Mouse (Mus musculus) cerebellum, adult 11-12 months (tissue): ENCODE data around the gene Clp1.
"Not testable (repeated sequence)": the region's sequence is repeated elsewhere in the genome, so short reads cannot be mapped to it uniquely, and the experiment has no call there.

ENCODE experiments used
- DNase-seq: peaks from one replicate; pipeline ENCODE4 v3.0.0; 2022

Clp1 gene

GRCm38 (mm10) chr2:84738271-84738911 lies 11.2 kb upstream of the Clp1 start:
- peak; percentile 39 for DNase-seq

- peak; percentile 49 for DNase-seq
These were observed 10.3 kb upstream of the Clp1 start for GRCm38 (mm10) chr2:84737451-84737925.

GRCm38 (mm10) chr2:84736312-84737161 lies 9.4 kb upstream of the Clp1 start:
- peak; percentile 61 for DNase-seq

GRCm38 (mm10) chr2:84735346-84735920 lies 8.3 kb upstream of the Clp1 start:
- DNase-seq, result no peak

- peak; percentile 45 for DNase-seq
These were observed 7.8 kb upstream of the Clp1 start for GRCm38 (mm10) chr2:84734919-84735318.

- peak; percentile 67 for DNase-seq
These were observed 7.3 kb upstream of the Clp1 start for GRCm38 (mm10) chr2:84734351-84734864.

- DNase-seq, result peak; percentile 89
These were observed 6.6 kb upstream of the Clp1 start, which contains the start of gene Ypel4 for GRCm38 (mm10) chr2:84733579-84734300. Gene Ypel4, plus strand, starts transcription at chr2:84734058.

GRCm38 (mm10) chr2:84732394-84732793 lies 5.2 kb upstream of the Clp1 start:
- no peak for DNase-seq

GRCm38 (mm10) chr2:84731206-84731605 lies 4.1 kb upstream of the Clp1 start:
- DNase-seq, result no peak

GRCm38 (mm10) chr2:84728191-84728590 lies 1.0 kb upstream of the Clp1 start:
- DNase-seq, result not testable (repeated sequence)

GRCm38 (mm10) chr2:84726716-84727115 lies 434 bp downstream of the Clp1 start:
- DNase-seq, result no peak

GRCm38 (mm10) chr2:84725770-84726169 lies 1.4 kb downstream of the Clp1 start:
- DNase-seq, result no peak

- DNase-seq, result no peak
These were observed 3.3 kb downstream of the Clp1 start for GRCm38 (mm10) chr2:84723856-84724255.

- no peak for DNase-seq
These were observed 6.0 kb downstream of the Clp1 start for GRCm38 (mm10) chr2:84721182-84721581.

GRCm38 (mm10) chr2:84720718-84721117 lies 6.4 kb downstream of the Clp1 start:
- DNase-seq, result no peak

- DNase-seq, result no peak
These were observed 9.8 kb downstream of the Clp1 start for GRCm38 (mm10) chr2:84717357-84717756.

- DNase-seq, result no peak
These were observed 10.5 kb downstream of the Clp1 start for GRCm38 (mm10) chr2:84716423-84717355.

GRCm38 (mm10) chr2:84715562-84716361 lies 11.4 kb downstream of the Clp1 start:
- DNase-seq, result peak; percentile 94

GRCm38 (mm10) chr2:84714811-84715561 lies 12.2 kb downstream of the Clp1 start, which contains the start of gene Zdhhc5:
Gene Zdhhc5, minus strand, starts transcription at chr2:84715180.
- peak; percentile 99 for DNase-seq

- no peak for DNase-seq
These were observed 12.7 kb downstream of the Clp1 start for GRCm38 (mm10) chr2:84714422-84714810.
